Mouse (Mus musculus): Measurements from ENCODE around the gene Chrne. TPM values are rescaled to one million over a fixed set of nuclear protein-coding genes. Genes with fewer than 3 reads are reported as not detected.

Chrne gene
- 0.72 and 0.92 TPM in 2 replicates for polyA plus RNA-seq (2015; fragmentation: Nextera tagmentation; extraction: Ambion mirVana)

GRCm38 (mm10) chr11:70619101-70619500 is at the start of gene Chrne:
Gene Chrne (minus strand): TSS chr11:70619216.

GRCm38 (mm10) chr11:70656964-70657363 is 37.9 kb upstream of the Chrne start, which contains the start of gene Eno3:
Gene Eno3 (plus strand): TSS chr11:70657202.

GRCm38 (mm10) chr11:70654198-70654922 is 35.3 kb upstream of the Chrne start, which contains the start of gene Pfn1:
Gene Pfn1 (minus strand): TSS chr11:70654644.

GRCm38 (mm10) chr11:70646691-70647650 is 28.0 kb upstream of the Chrne start, which contains the start of the genes Rnf167 and Slc25a11:
Gene Rnf167 (plus strand): TSS chr11:70647235.
Gene Slc25a11 (minus strand): TSS chr11:70647479.

GRCm38 (mm10) chr11:70638714-70639278 is 19.8 kb upstream of the Chrne start, which contains the start of gene Gp1ba:
Gene Gp1ba (plus strand): TSS chr11:70639122.

GRCm38 (mm10) chr11:70615516-70616093 is 3.4 kb downstream of the Chrne start, which contains the start of gene 4930544D05Rik:
Gene 4930544D05Rik (plus strand): TSS chr11:70615848.

Other genes with a start within 250 kb of the Chrne start
- gene Pelp1, start 209.2 kb downstream of the Chrne start, polyA plus RNA-seq (2015; fragmentation: Nextera tagmentation; extraction: Ambion mirVana): 23.0 and 25.1 TPM in 2 replicates
- gene Arrb2, start 186.6 kb downstream of the Chrne start, polyA plus RNA-seq (2015; fragmentation: Nextera tagmentation; extraction: Ambion mirVana): 63.1 and 70.4 TPM in 2 replicates
- 35.2 and 36.0 TPM in 2 replicates for gene Med11, start 167.3 kb downstream of the Chrne start, polyA plus RNA-seq (2015; fragmentation: Nextera tagmentation; extraction: Ambion mirVana)
- 0.80 and 1.5 TPM in 2 replicates for gene Zmynd15, start 159.8 kb downstream of the Chrne start, polyA plus RNA-seq (2015; fragmentation: Nextera tagmentation; extraction: Ambion mirVana)
- gene Cxcl16, start 159.2 kb downstream of the Chrne start, polyA plus RNA-seq (2015; fragmentation: Nextera tagmentation; extraction: Ambion mirVana): 9.8 and 10.5 TPM in 2 replicates
- gene Tm4sf5, start 114.0 kb downstream of the Chrne start, polyA plus RNA-seq (2015; fragmentation: Nextera tagmentation; extraction: Ambion mirVana): 6.2 and 6.9 TPM in 2 replicates
- gene Vmo1, start 104.6 kb downstream of the Chrne start, polyA plus RNA-seq (2015; fragmentation: Nextera tagmentation; extraction: Ambion mirVana): 0.48 TPM in 1 of 2 replicates, not detected in the other
- 0.28 and 0.34 TPM in 2 replicates for gene Gltpd2, start 100.0 kb downstream of the Chrne start, polyA plus RNA-seq (2015; fragmentation: Nextera tagmentation; extraction: Ambion mirVana)
- 779 and 839 TPM in 2 replicates for gene Psmb6, start 93.8 kb downstream of the Chrne start, polyA plus RNA-seq (2015; fragmentation: Nextera tagmentation; extraction: Ambion mirVana)
- gene Gm40193, start 86.3 kb downstream of the Chrne start, polyA plus RNA-seq (2015; fragmentation: Nextera tagmentation; extraction: Ambion mirVana): not detected in 2 replicates
- gene Pld2, start 79.2 kb downstream of the Chrne start, polyA plus RNA-seq (2015; fragmentation: Nextera tagmentation; extraction: Ambion mirVana): 20.0 and 21.7 TPM in 2 replicates
- gene Mink1, start 56.3 kb downstream of the Chrne start, polyA plus RNA-seq (2015; fragmentation: Nextera tagmentation; extraction: Ambion mirVana): 15.4 and 18.3 TPM in 2 replicates
- not detected in 2 replicates for gene 4930544D05Rik, start 3.4 kb downstream of the Chrne start, polyA plus RNA-seq (2015; fragmentation: Nextera tagmentation; extraction: Ambion mirVana)
- 0.22 and 0.27 TPM in 2 replicates for gene Gp1ba, start 19.9 kb upstream of the Chrne start, polyA plus RNA-seq (2015; fragmentation: Nextera tagmentation; extraction: Ambion mirVana)
- 86.8 and 91.5 TPM in 2 replicates for gene Rnf167, start 28.0 kb upstream of the Chrne start, polyA plus RNA-seq (2015; fragmentation: Nextera tagmentation; extraction: Ambion mirVana)
- 162 TPM in 2 replicates for gene Slc25a11, start 28.3 kb upstream of the Chrne start, polyA plus RNA-seq (2015; fragmentation: Nextera tagmentation; extraction: Ambion mirVana)
- 622 and 671 TPM in 2 replicates for gene Pfn1, start 35.4 kb upstream of the Chrne start, polyA plus RNA-seq (2015; fragmentation: Nextera tagmentation; extraction: Ambion mirVana)
- 9.6 and 10.6 TPM in 2 replicates for gene Eno3, start 38.0 kb upstream of the Chrne start, polyA plus RNA-seq (2015; fragmentation: Nextera tagmentation; extraction: Ambion mirVana)
- 134 and 151 TPM in 2 replicates for gene Spag7, start 50.2 kb upstream of the Chrne start, polyA plus RNA-seq (2015; fragmentation: Nextera tagmentation; extraction: Ambion mirVana)
- gene Camta2, start 68.9 kb upstream of the Chrne start, polyA plus RNA-seq (2015; fragmentation: Nextera tagmentation; extraction: Ambion mirVana): 32.5 and 35.4 TPM in 2 replicates
- gene Inca1, start 80.9 kb upstream of the Chrne start, polyA plus RNA-seq (2015; fragmentation: Nextera tagmentation; extraction: Ambion mirVana): 2.2 and 2.5 TPM in 2 replicates
- gene Kif1c, start 81.3 kb upstream of the Chrne start, polyA plus RNA-seq (2015; fragmentation: Nextera tagmentation; extraction: Ambion mirVana): 2.2 and 2.5 TPM in 2 replicates
- 13.2 and 15.0 TPM in 2 replicates for gene Zfp3, start 145.0 kb upstream of the Chrne start, polyA plus RNA-seq (2015; fragmentation: Nextera tagmentation; extraction: Ambion mirVana)
- 0.28 and 0.36 TPM in 2 replicates for gene Scimp, start 193.4 kb upstream of the Chrne start, polyA plus RNA-seq (2015; fragmentation: Nextera tagmentation; extraction: Ambion mirVana)
- gene Rabep1, start 225.6 kb upstream of the Chrne start, polyA plus RNA-seq (2015; fragmentation: Nextera tagmentation; extraction: Ambion mirVana): 98.5 and 103 TPM in 2 replicates

Data from neural tube, postnatal 0 days (tissue).